Mouse (Mus musculus) adrenal gland, adult 2 months (tissue): ENCODE measurements around the gene Txndc11. TPM values are rescaled to one million over a fixed set of nuclear protein-coding genes. Genes with fewer than 3 reads are reported as not detected.

Source experiments
- DNase-seq: peaks from one replicate; pipeline ENCODE4 v3.0.0; 2021
- polyA plus RNA-seq: library from polyadenylated mRNA; depleted of rRNA; stranded (reverse); fragments of >200 nt; gene quantifications from 2 replicates; pipeline ENCODE4 v1.2.3, GENCODE M21; 2012
- total RNA-seq, 2 experiments: library from RNA; stranded (reverse); gene quantifications; 2 replicates each; pipeline ENCODE4 v1.2.3; 2021

Gene Txndc11
- total and polyA plus RNA-seq, 3 experiments: 33.2 to 72.4 (median 38.3) TPM

GRCm38 (mm10) chr16:11109198-11109740 is 25.2 kb downstream of the Txndc11 start:
- no peak for DNase-seq

DNA sequence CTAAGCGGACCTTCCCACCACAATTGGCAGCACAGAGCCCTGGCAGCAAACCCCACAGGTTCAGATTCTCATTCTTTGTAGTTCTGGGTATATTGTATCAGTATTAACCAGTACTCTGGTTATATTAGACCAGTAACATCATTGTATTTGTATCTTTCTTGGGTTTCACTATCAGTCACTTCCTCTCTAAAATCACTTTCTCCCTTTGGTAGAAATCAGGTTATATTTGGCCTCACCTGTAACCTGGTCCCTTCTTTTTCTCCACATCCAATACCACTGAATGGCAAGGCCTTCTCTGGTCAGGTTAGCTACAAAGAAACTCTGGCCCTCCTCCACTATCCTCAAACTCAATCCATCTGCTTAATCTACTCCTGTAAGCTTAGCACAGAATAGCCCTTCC is 29.5 kb downstream of the Txndc11 start:
- DNase-seq: no peak

DNA sequence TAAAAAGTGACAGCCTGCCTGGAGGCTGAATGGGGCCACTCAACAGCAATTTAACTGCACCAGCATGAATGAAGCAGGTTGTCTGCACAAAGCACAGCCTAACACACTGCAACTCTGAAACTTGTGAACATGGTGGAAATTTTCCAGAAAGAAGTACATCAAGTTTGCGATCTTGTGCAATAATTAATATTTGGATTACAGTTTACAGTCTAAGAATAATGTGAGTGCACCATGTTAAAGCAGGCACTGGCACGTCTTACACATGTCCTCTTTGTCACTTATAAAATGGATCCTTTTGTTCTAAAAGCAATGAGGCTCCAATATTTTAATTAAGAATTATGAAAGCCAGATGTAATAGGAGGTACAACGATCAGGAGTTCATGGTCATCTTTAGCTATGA is 37.1 kb downstream of the Txndc11 start:
- DNase-seq: no peak

DNA sequence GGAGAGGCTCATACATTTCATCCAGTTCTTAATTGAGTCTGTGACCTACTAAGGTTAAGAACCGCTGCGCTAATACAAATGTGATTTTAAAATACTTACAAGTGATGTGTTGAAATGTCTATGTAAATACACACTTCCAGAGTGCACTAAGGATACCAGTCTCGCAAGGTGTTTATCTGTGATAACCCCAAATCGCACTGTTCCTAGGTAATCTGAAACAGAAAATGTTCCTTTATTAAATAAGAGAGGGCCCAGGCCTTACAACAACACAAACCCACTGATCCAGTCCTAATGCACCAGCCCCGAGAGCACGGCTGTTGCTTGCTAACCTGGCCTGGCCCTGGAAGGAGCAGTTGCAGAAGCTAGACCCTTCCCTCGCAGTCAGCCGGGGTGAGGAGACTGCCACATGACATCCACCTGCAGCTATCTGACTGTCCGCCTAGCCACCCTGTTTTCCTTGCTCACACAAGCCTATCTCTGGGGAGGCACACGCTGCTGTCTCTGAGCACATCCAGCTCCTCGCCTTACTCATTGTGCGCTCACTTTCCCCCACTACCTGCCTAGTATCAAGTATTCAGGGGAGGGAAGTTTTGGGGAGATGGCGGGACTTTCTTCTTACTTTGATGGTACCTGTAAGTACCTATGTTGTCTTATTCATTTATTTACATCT is 40.6 kb downstream of the Txndc11 start:
- no peak for DNase-seq

GRCm38 (mm10) chr16:11092523-11092922 is 41.9 kb downstream of the Txndc11 start:
- DNase-seq: no peak

GRCm38 (mm10) chr16:11092061-11092460 is 42.4 kb downstream of the Txndc11 start:
- no peak for DNase-seq

DNA sequence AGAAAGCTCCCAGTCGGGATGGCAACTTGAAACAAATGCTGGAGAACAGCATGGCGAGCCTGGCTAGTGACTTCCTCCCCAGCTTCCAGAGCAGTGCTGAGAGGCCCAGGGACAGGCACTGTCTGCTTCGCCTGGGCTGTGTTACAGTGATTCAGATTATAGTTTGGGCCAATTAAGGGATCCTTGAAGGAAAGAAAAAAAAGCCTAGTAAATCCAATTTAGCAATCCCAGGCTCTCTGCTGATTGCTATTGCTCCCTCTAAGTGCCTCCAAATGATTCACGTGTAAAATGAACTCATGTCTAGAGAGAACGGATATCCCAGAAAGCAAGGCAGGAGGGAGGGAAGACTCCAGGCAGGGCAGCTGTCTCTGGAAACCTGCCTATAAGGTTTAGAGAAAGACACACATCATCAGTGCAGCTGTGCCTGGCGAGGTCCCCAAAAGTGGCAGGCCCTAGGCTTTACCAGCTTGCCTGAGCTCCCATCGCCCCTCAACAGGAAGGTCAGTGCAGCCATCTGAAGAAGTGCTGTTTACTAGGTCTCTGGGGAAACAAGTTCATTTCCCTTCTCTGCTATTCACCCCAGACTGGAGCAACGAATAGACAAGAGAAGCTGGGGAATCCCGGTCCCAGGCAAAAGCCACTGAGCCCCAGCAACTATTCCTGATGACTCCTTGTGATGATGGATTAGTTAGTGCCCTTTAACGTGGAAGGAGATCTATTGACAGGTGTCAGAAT is 43.4 kb downstream of the Txndc11 start:
- no peak for DNase-seq

- no peak for DNase-seq
Measured at GRCm38 (mm10) chr16:11086856-11087588, 47.4 kb downstream of the Txndc11 start.

GRCm38 (mm10) chr16:11086299-11086698 is 48.2 kb downstream of the Txndc11 start:
- DNase-seq: no peak

GRCm38 (mm10) chr16:11084181-11084580 is 50.3 kb downstream of the Txndc11 start:
- no peak for DNase-seq

DNA sequence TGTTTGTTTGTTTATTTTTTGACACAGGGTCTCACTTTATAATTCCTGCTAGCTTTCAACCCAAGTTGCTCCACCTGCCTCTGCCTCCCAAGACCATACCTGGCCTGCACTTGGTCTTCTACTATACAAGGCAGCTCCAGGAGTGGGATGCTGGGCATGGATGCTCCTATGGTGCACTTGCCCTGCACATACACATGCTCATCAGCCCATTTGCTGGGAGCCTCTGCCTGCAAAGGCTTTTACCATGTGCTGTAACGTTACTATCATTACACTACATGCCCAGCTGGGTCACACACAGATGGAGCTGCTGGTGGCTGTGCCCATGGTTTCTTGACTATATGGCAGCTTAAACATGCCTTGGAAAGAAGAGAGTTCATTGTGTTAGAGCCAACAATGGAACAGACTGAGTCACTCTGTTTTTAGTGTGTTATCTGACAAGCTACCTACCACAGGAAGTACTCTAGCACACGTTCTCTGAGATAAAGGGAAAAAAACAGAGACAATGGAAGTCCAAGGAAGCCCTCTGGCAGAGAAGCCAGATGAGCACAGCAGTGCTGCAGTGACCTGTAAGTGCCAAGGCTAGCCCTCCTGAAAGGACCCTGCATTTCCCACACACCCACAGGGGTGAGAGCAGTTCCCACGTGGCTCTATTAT is 56.1 kb downstream of the Txndc11 start:
- DNase-seq: no peak

DNA sequence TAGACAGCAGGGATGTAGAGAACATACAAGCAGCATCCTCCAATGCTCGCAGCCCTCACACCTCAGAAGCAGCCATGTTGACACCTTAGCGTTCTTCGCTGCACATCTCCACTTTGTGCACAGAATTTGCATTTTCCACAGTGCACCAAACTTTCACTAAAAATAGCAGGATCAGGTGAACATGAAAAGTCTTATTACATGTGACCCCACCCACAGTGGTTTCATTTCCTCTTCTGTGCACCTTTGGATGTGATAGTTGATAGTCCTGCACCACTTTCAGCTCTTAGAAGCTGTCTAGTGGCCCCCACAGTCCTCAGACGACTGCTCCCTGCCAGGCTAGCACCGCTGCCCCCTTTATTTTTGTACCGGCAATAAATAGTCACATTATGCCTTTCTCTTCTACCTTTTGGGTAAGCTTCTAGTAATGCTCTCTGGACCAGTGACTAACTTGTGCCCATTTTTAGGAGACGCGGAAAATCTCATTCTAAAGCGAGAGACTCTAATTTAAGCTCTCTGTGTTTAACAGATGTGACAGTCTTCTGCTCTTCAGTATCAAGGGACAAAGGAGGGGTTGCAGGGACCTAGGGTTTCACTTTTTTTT is 56.7 kb downstream of the Txndc11 start:
- no peak for DNase-seq

DNA sequence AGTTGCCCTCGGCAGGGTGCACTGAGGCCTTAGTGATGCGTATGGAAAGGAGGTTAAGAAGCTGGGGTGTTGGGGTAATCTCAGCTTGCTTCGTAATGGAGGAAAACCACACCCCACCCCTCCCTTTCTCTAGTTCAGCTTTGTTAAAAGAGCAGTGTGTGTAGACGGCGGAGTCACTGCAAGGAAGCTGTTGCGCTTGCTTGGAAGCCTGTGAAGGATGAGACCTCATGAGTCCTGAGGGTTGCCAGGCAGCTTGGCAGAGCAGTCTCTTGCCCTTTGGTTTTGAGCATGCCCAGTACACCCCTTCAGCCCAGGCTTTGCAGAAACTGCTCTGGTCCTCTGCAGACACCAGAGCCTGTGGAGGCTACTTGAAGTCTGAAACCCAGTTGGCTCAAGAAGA is 61.4 kb downstream of the Txndc11 start:
- DNase-seq: peak; percentile 41

DNA sequence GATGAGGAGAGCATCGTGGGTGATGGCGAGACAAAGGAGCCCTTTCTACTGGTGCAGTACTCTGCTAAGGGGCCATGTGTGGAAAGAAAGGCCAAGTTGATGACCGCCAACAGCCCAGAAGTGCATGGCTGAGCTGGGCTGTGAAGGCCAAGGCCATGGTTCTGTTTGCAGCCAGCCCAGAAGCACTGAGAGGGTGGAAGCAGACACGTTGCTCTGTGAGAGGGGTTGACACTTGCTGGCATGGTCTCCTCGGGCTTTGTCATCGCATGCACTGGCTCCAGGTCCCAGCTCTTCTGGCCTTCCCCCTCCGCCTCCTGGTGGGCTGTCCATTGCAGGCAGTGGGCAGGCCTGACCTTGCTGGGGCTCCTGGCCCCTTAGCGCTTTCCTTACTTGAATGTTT is 62.0 kb downstream of the Txndc11 start:
- peak; percentile 82 for DNase-seq

DNA sequence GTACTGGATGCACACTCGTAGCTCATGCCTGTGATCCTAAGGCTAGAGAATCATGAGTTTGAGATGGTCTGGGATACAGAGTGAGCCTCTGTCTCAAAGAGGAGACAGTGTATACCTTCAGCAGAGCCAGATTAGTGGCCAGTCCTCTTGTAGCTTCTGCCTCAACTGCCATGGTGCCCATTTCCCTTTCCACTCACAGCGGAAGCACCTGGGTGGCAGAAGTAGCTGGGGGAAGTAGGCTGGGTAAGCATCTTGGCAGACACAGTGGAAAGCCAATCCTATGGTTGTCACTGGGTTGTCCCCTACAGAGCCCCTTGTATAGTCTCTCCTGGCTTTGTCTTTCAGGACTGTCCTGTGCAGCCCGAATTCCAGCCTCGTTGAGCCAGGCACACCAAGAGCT is 62.6 kb downstream of the Txndc11 start:
- no peak for DNase-seq

DNA sequence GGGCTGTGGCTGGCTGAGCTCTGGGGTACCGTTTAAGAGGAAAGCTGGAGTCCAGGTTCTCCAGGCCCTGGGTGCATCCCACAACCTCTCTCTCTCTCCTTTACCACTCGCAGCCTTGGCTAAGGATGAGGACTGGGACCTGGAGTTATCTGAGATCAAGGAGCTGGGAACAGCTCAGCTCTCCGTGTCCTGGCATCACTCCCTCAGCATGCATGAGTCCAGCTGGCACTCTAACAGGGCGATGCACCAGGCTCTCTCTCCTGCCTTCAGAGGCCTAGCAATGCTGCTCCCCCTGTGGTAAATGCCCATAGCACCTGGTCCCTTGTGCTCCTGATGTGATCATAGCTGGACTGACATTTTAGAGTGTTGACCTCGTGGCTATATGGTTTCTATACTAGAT is 63.3 kb downstream of the Txndc11 start:
- DNase-seq: peak; percentile 51

- no peak for DNase-seq
Measured at GRCm38 (mm10) chr16:11069710-11070420, 64.6 kb downstream of the Txndc11 start.

DNA sequence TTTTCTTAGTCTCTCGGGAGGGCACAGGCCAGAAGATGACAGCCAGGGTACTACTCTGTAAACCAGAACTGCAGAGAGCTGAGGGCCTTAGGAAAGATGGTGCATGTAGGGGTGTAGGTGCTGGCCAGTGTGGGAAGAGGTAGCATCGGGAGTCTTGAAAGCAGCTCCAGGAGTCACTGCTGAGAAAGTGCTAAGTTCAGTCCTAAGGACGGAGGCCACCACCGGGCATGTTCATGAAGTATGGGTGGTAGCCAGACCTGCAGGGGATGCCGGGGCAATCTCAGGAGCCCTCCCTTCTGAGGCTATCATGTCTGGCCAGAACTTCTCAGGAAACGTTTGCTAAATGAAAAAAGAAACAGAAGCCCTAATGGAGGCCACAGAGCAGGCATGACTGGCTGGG is 65.2 kb downstream of the Txndc11 start:
- no peak for DNase-seq

- no peak for DNase-seq
Measured at GRCm38 (mm10) chr16:11068666-11069065, 65.8 kb downstream of the Txndc11 start.

DNA sequence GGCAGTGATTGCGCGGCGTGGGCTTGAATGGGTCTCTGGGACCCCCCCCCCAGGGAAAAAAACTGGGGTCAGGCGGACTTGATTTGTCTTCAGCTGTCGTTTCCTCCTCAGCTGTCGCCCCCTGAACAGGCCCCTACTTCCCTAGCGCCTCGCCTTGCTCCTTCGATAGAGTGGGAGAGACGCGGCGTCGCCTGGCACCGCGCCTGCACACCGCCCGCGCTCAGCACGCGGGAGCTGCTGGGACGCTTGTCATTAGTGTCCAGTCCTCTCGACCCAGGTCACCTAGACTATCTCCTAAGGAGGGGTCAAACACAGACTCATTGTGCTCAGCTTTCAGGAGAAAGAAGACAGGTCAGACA is 67.6 kb downstream of the Txndc11 start:
- peak; percentile 58 for DNase-seq
